Mouse (Mus musculus): Measurements from ENCODE around the gene Fgr. TPM values are rescaled to one million over a fixed set of nuclear protein-coding genes. Genes with fewer than 3 reads are reported as not detected.

The Fgr gene
- polyA plus RNA-seq, 1 experiment from 2014 or later = 0.66 TPM

DNA sequence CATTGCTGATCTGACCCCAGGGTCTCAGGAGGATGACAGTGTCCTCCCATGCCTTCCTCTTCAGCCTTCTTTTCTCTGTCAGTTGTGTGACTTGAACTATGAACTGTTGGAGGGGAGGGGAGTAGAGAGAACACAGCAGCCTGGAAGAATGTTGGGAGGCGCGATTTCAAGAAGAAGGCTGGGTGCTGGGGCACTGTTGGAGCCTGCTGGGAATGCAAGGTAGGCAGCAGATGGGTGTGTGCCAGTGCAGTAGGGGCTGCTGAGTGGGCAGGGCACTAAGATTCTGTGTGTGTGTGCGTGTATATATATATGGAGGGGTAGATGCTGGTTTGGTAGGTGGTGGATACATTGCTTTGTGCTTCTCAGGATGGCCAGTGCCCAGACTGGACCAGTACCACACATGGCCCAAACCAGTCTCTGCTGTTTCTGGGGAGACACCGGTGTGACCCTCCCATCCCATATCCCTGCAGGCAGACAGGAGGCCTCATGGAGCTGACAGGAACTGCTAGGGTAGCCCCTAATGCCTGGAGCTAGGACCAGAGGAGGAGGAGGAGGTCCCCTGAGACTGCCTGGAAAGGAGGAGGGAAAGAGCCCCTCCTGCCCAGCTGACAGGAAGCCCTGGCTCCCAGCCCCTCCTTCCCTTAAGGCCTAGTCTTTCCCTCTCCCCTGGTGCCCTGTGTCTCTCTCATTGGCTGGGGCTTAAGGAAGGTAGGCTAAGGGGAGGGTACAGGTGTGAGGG, 43.0 kb downstream of the Fgr start:
- H3K27me3 ChIP-seq (ENCODE audit: insufficient read depth, low read length) = no peaks in the 10 kb centered on the region
- ATAC-seq (ENCODE audit: insufficient read depth) (no peak; the same call in 1 of the 2 replicates), DNase-seq (peak; percentile 64)
- H3K4me3 ChIP-seq (ENCODE audit: low read depth, low read length) = no peak overlapping the region
- no peaks in the 10 kb centered on the region for H3K9me3 ChIP-seq (ENCODE audit: low read depth, low read length)
- TF ChIP-seq CTCF (IDR thresholded peaks at IDR 0.05; ENCODE audit: low read depth) = no peak
- H3K36me3 ChIP-seq (ENCODE audit: insufficient read depth) = peaks cover 20% of the 10 kb centered on the region; the same call in 1 of the 2 replicates
- peak overlapping the region; percentile 21; the same call in 1 of the 2 replicates for H3K4me2 ChIP-seq
- peak overlapping the region; percentile 22; the same call in 1 of the 2 replicates for H3K9ac ChIP-seq
- 42% methylated on average over 4 of the region's 4 CpGs for WGBS
- peaks cover 54% of the 10 kb centered on the region for H3K4me1 ChIP-seq (ENCODE audit: insufficient read depth)
- peak overlapping the region; percentile 71; the same call in 1 of the 2 replicates for H3K27ac ChIP-seq (ENCODE audit: low read depth)

DNA sequence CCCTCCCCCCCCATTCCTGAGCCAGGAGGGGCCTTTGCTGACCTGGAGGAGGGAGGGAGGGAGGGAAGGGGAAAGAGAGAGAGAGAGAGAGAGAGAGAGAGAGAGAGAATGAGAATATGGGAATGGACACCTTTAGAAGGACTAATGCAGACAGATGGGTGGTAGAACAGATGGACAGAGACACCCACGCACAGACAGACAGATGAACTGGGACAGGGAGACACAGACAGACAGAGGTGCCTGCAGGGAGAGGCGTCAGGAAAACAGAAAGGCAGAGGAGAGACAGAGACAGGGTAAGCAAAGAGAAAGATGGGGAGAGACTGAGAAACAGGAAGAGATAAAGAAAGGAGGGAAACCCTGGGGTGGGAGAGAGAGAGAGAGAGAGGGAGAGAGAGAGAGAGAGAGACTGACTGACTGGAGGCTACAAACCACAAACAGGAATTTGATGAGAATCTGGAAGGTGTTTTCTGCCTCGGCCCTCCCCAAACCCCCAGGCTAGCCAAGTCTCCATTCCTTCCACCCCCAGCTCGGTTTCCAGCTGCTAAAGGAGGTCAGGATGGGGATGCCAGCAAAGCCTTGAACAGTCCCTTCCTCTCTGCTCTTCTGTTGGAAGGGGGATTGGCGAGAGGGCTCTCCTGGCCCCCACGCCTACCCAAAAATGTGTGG, 43.8 kb downstream of the Fgr start:
- H3K4me1 ChIP-seq (ENCODE audit: insufficient read depth) = peaks cover 58% of the 10 kb centered on the region
- H3K4me2 ChIP-seq = no peak overlapping the region
- H3K27me3 ChIP-seq (ENCODE audit: insufficient read depth, low read length) = no peaks in the 10 kb centered on the region
- 55% methylated on average over 6 of the region's 6 CpGs for WGBS
- H3K9ac ChIP-seq = no peak overlapping the region; the same call in 1 of the 2 replicates
- H3K36me3 ChIP-seq (ENCODE audit: insufficient read depth) = peaks cover 20% of the 10 kb centered on the region; the same call in 1 of the 2 replicates
- no peak overlapping the region for H3K27ac ChIP-seq (ENCODE audit: low read depth)
- DNase-seq (no peak), ATAC-seq (ENCODE audit: insufficient read depth) (no peak)
- no peak for TF ChIP-seq CTCF (IDR thresholded peaks at IDR 0.05; ENCODE audit: low read depth)
- H3K9me3 ChIP-seq (ENCODE audit: low read depth, low read length) = no peaks in the 10 kb centered on the region
- no peak overlapping the region for H3K4me3 ChIP-seq (ENCODE audit: low read depth, low read length)

DNA sequence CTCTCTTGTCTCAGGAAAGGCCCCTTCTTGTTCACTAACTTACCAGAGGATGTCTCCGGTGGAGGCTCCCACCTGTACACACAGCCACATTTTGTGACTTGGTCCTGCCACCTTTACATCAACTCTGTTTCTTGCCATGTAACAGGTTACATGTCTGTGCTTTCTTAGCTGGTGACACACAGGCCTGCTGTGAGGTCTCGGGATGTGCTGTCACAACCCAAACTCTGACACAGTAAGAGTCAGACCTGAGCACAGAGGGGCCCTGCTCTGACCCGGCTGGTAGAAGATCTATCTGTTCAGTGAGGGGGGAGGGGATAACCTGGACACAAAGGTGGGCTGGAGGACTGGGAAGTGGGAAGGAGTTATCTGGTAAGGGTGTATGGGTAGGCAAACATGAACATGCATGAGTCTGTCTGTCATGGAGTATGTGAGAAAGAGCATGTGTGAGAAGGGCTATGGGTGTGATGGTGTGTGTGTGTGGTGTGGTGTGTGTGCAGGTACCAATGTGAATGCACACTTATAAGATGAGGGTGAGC, 44.4 kb downstream of the Fgr start:
- peaks cover 20% of the 10 kb centered on the region; the same call in 1 of the 2 replicates for H3K36me3 ChIP-seq (ENCODE audit: insufficient read depth)
- H3K9me3 ChIP-seq (ENCODE audit: low read depth, low read length) = no peaks in the 10 kb centered on the region
- 67% methylated on average over 3 of the region's 3 CpGs for WGBS
- H3K27me3 ChIP-seq (ENCODE audit: insufficient read depth, low read length) = no peaks in the 10 kb centered on the region
- H3K9ac ChIP-seq = no peak overlapping the region; the same call in 1 of the 2 replicates
- no peak for TF ChIP-seq CTCF (IDR thresholded peaks at IDR 0.05; ENCODE audit: low read depth)
- no peak for ATAC-seq (ENCODE audit: insufficient read depth)
- peaks cover 59% of the 10 kb centered on the region for H3K4me1 ChIP-seq (ENCODE audit: insufficient read depth)
- no peak overlapping the region for H3K4me3 ChIP-seq (ENCODE audit: low read depth, low read length)
- no peak for DNase-seq
- H3K4me2 ChIP-seq = no peak overlapping the region
- H3K27ac ChIP-seq (ENCODE audit: low read depth) = no peak overlapping the region

DNA sequence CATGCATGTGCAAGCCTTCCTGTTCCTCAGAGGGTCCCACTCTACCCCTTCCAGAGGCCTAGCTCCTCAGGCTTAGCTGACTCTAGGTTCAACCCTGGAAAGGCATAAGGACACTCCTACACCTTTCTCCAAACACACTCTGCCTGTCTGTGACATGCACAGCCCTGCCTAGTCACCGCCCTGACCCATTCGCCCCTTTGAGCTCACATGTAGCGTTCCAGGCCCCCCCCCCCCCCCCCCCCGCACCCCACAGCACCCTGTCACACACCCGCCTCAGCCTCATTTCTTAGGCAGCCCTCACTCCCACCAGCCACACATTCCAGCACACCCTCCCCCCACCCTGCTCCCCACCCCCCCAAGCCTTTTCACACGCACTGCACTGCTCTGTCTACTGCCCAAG, 46.8 kb downstream of the Fgr start:
- peaks cover 74% of the 10 kb centered on the region for H3K4me1 ChIP-seq (ENCODE audit: insufficient read depth)
- TF ChIP-seq CTCF (IDR thresholded peaks at IDR 0.05; ENCODE audit: low read depth) = no peak
- peak overlapping the region; percentile 34; the same call in 1 of the 2 replicates for H3K27ac ChIP-seq (ENCODE audit: low read depth)
- no peak overlapping the region for H3K4me2 ChIP-seq
- no peaks in the 10 kb centered on the region for H3K27me3 ChIP-seq (ENCODE audit: insufficient read depth, low read length)
- no peak overlapping the region for H3K4me3 ChIP-seq (ENCODE audit: low read depth, low read length)
- DNase-seq (no peak), ATAC-seq (ENCODE audit: insufficient read depth) (no peak)
- peaks cover 22% of the 10 kb centered on the region; the same call in 1 of the 2 replicates for H3K36me3 ChIP-seq (ENCODE audit: insufficient read depth)
- H3K9me3 ChIP-seq (ENCODE audit: low read depth, low read length) = no peaks in the 10 kb centered on the region
- peak overlapping the region; percentile 25; the same call in 1 of the 2 replicates for H3K9ac ChIP-seq
- 37% methylated on average over 3 of the region's 6 CpGs for WGBS

DNA sequence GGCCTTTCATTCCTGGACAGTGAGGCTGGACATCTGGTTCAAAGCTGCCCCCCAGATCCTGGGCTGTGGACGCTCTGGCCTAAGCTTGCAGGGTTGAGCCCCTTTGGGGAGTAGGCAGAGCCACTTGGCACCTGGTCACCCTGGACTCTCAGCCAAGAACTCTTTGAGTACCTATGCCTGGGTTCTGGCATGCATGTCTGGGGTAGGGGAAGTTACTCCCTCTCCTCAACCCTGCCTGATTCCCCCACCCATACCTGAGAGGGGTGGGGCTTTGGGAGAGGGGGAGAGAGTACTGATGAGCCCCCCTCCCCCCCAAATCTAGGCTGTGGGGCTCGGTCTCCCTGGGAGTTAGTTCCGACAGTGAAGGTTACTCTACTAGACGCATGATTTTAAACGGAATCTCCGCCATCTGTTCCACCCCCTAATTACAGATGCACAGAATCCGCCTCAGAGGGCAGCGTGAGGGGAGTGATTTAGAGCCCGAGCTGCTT, 47.3 kb downstream of the Fgr start:
- H3K4me3 ChIP-seq (ENCODE audit: low read depth, low read length) = no peak overlapping the region
- no peak for DNase-seq
- H3K27ac ChIP-seq (ENCODE audit: low read depth) = peak overlapping the region; percentile 25; the same call in 1 of the 2 replicates
- no peaks in the 10 kb centered on the region for H3K9me3 ChIP-seq (ENCODE audit: low read depth, low read length)
- peak overlapping the region; percentile 16; the same call in 1 of the 2 replicates for H3K9ac ChIP-seq
- no peak for TF ChIP-seq CTCF (IDR thresholded peaks at IDR 0.05; ENCODE audit: low read depth)
- H3K36me3 ChIP-seq (ENCODE audit: insufficient read depth) = peaks cover 22% of the 10 kb centered on the region; the same call in 1 of the 2 replicates
- H3K4me2 ChIP-seq = peak overlapping the region; percentile 10; the same call in 1 of the 2 replicates
- H3K4me1 ChIP-seq (ENCODE audit: insufficient read depth) = peaks cover 72% of the 10 kb centered on the region
- no peaks in the 10 kb centered on the region for H3K27me3 ChIP-seq (ENCODE audit: insufficient read depth, low read length)
- WGBS = 30% methylated on average over 9 of the region's 9 CpGs
- ATAC-seq (ENCODE audit: insufficient read depth) = no peak

DNA sequence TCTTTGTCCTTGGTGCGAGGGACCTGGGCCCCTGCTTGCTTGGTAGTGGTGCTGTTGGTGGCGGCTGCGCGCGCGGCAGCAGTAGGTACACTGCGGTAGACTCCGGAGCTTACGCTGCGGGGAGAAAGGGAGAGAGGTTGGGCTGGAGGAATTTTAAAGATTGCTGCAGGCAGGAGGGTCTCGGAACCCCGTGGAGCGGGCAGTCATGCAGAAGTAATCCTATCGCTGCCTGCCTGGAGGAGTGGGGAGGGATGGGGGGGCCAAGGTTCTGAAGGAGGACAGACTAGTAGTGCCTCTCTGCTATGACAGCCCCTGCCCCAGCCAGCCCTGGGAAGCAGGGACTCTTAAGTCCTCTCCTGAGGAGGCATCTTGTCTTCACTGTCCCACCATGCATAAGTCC, 48.3 kb downstream of the Fgr start:
- ATAC-seq (ENCODE audit: insufficient read depth) (no peak), DNase-seq (no peak)
- peak overlapping the region; percentile 10; the same call in 1 of the 2 replicates for H3K4me2 ChIP-seq
- no peak overlapping the region for H3K4me3 ChIP-seq (ENCODE audit: low read depth, low read length)
- peaks cover 17% of the 10 kb centered on the region; the same call in 1 of the 2 replicates for H3K36me3 ChIP-seq (ENCODE audit: insufficient read depth)
- 32% methylated on average over 14 of the region's 14 CpGs for WGBS
- H3K27ac ChIP-seq (ENCODE audit: low read depth) = no peak overlapping the region; the same call in 1 of the 2 replicates
- TF ChIP-seq CTCF (IDR thresholded peaks at IDR 0.05; ENCODE audit: low read depth) = no peak
- H3K9ac ChIP-seq = peak overlapping the region; percentile 16; the same call in 1 of the 2 replicates
- peaks cover 64% of the 10 kb centered on the region for H3K4me1 ChIP-seq (ENCODE audit: insufficient read depth)
- H3K9me3 ChIP-seq (ENCODE audit: low read depth, low read length) = no peaks in the 10 kb centered on the region
- no peaks in the 10 kb centered on the region for H3K27me3 ChIP-seq (ENCODE audit: insufficient read depth, low read length)

Data from lung, embryonic 14.5 days (tissue).